Mouse (Mus musculus) cerebellum, adult 18-20 months (tissue): Measurements from ENCODE around the gene Gm3424.
"Not testable (repeated sequence)": the region's sequence is repeated elsewhere in the genome, so short reads cannot be mapped to it uniquely, and the experiment has no call there.

ENCODE experiments used
- DNase-seq, 2 experiments: peaks; one replicate each; pipeline ENCODE4 v3.0.0; 2021

Gm3424 gene

DNA sequence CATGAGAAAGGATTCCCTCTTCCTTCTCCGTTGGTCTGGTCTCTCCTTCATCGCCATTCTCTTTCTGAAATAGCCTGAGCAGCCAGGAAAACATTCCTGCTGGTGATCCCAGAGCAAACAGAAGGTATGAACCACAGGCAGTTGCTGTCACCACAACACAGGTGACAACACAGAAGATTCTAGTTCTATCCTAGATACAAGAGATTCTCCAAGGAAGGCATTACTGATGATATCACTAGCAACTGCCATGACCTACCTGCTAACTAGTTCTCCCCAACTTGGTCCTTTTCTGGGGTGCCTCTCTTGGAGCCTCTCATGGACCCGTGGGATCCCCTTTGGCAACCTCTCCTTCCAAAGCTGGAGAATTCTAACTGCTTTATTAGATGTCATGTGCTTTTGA lies at the start of gene Gm3424:
Gene Gm3424 (minus strand): TSS at position 101 of the 400 bp plus-strand sequence.
- DNase-seq, result not testable (repeated sequence)

DNA sequence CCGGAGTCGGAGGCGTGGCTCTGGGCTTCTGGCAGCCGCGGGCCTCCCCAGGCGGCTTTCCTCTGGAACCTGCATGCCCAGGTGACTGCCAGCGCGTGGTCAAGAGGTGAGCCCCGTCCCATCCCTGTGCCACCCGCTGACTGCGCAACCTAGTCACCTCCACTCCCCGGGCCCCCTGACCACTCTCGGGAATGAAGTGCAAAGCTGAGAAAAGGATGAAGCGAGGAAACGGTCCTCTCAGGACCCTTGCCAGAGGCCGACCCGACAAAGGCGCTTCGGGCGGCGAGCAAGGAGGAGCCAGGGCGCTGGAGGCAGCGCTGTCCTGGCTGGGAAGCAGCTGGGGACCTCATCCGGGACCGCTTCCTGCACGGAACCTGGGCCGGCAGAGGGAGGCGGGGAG lies 49.7 kb upstream of the Gm3424 start:
- DNase-seq, result not testable (repeated sequence)

- DNase-seq, result peak; percentile 17 to 18
Measured at GRCm38 (mm10) chr14:5879136-5879535, 49.0 kb upstream of the Gm3424 start.

GRCm38 (mm10) chr14:5855911-5856310 lies 25.8 kb upstream of the Gm3424 start:
- DNase-seq, result not testable (repeated sequence)

- DNase-seq, result not testable (repeated sequence)
Measured at GRCm38 (mm10) chr14:5812699-5813356, 17.3 kb downstream of the Gm3424 start.

DNA sequence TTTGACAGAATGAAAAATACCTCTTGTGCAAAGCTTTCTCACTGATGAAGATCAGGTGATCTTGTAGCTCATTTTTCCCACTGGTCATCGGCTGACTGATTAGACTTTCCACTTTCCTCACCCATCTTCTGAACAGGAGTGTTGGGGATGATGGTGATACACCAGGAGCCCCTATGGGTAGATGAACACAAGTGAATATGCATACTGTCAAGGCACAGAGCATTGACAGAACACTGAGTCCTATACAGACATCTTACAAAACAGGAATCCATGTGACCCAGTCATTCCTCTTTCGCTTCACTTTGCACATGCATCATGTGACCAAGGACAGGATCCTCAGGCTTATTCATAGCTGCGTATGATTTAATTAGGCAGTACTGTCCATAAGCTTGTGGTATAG lies 22.2 kb downstream of the Gm3424 start, which contains the start of gene Gm3383:
Gene Gm3383 (minus strand): TSS at position 101 of the 400 bp plus-strand sequence.
- DNase-seq, result not testable (repeated sequence)
